Mouse (Mus musculus) neural tube, embryonic 14.5 days (tissue): ENCODE measurements around the gene Abhd17a. TPM values are rescaled to one million over a fixed set of nuclear protein-coding genes. Genes with fewer than 3 reads are reported as not detected.

Experiments used
- ATAC-seq: fragments of 200-750 bp; cut with Nextera tagmentation; 2 replicates; pipeline ENCODE4 v1.8.0; 2017; ENCODE audit warnings: low read depth, mild to moderate bottlenecking, moderate TSS enrichment, moderate library complexity
- H3K27ac ChIP-seq: fragments of 300-500 bp; sonication (generic); 2 replicates; pipeline ENCODE4 v1.5.1; 2014; ENCODE audit warnings: low read depth, mild to moderate bottlenecking, control low read depth, low read length, moderate library complexity, mixed read lengths
- H3K27me3 ChIP-seq: fragments of 300-500 bp; sonication (generic); 2 replicates; pipeline ENCODE4 v1.6.1; 2014; ENCODE audit warnings: low read length; ENCODE audit not compliant: control insufficient read depth, insufficient read depth
- H3K36me3 ChIP-seq: fragments of 300-500 bp; sonication (generic); 2 replicates; pipeline ENCODE4 v1.6.1; 2014; ENCODE audit warnings: low read length, mixed read lengths; ENCODE audit not compliant: control insufficient read depth, insufficient read depth
- H3K4me1 ChIP-seq: fragments of 300-500 bp; sonication (generic); 2 replicates; pipeline ENCODE4 v1.6.1; 2014; ENCODE audit warnings: low read length; ENCODE audit not compliant: control insufficient read depth, insufficient read depth
- H3K4me2 ChIP-seq: fragments of 300-500 bp; sonication (generic); 2 replicates; pipeline ENCODE4 v1.6.1; 2014; ENCODE audit warnings: mild to moderate bottlenecking, low read depth, low read length, control low read depth
- H3K4me3 ChIP-seq: fragments of 300-500 bp; sonication (generic); 2 replicates; pipeline ENCODE4 v1.5.1; 2014; ENCODE audit warnings: low read depth, low read length, control low read depth, mixed read lengths
- H3K9ac ChIP-seq: fragments of 300-500 bp; sonication (generic); replicated peaks from 2 replicates; pipeline ENCODE4 v1.6.1; 2014; ENCODE audit warnings: low read depth, mild to moderate bottlenecking, control low read depth, low read length, mixed read lengths
- H3K9me3 ChIP-seq: fragments of 300-500 bp; sonication (generic); 2 replicates; pipeline ENCODE4 v1.6.1; 2016; ENCODE audit warnings: low read length; ENCODE audit not compliant: control insufficient read depth
- WGBS: fragments of 180-500 bp; shearing (Covaris S2); extraction: QIAGEN DNeasy Blood & Tissue Kit; methylation state at CpG from one replicate; pipeline ENCODE4 v1.1.7; 2014; 5-methylcytosine and 5-hydroxymethylcytosine counted together
- polyA plus RNA-seq: library from polyadenylated mRNA; unstranded; fragments of >200 nt; fragmentation: Nextera tagmentation; extraction: Ambion mirVana; gene quantifications from 2 replicates; pipeline ENCODE4 v1.2.1, GENCODE M21; 2014

Gene Abhd17a
- polyA plus RNA-seq, 1 experiment from 2014 or later = 155 TPM

GRCm38 (mm10) chr10:80621690-80621939, 31.5 kb upstream of the Abhd17a start:
- H3K9me3 ChIP-seq = no peaks in the 10 kb centered on the region
- peak overlapping the region; percentile 70 for H3K4me2 ChIP-seq
- H3K27ac ChIP-seq = peak overlapping the region; percentile 95
- no peaks in the 10 kb centered on the region for H3K27me3 ChIP-seq
- no peaks in the 10 kb centered on the region for H3K36me3 ChIP-seq
- 2% methylated on average over 9 of the region's 9 CpGs for WGBS
- no peak for ATAC-seq
- H3K4me1 ChIP-seq = peaks cover 29% of the 10 kb centered on the region
- H3K9ac ChIP-seq = peak overlapping the region; percentile 57
- H3K4me3 ChIP-seq = peak overlapping the region; percentile 80

GRCm38 (mm10) chr10:80620796-80621689, 30.9 kb upstream of the Abhd17a start:
- Histone ChIP-seq H3K27me3 (no peaks in the 10 kb centered on the region), H3K9me3 (no peaks in the 10 kb centered on the region), H3K27ac (peak overlapping the region; percentile 95), H3K9ac (peak overlapping the region; percentile 57), H3K4me3 (peak overlapping the region; percentile 80), H3K4me1 (peaks cover 29% of the 10 kb centered on the region), H3K4me2 (peak overlapping the region; percentile 70), H3K36me3 (peaks cover under 1% of the 10 kb centered on the region; the same call in 1 of the 2 replicates)
- WGBS = 51% methylated on average over 16 of the region's 16 CpGs
- no peak for ATAC-seq

DNA sequence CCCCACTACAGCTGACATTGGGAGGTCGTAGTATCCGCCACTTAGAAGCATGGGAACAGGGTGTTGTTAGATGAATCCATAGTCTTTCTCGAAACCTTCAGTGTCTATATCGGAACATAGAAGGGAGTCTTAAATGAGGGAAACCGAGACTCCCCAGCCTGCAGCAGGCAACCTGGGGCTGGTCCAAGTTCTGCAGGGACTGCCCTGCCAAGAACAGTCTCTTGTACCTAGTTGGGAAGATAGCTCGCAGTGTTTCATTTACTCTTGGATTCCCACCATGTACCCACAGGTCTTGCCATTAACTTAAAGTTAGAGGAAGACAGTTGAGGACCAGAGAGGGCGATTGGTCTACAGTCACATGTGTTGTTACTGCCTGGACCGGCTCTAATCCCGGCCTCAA, 30.2 kb upstream of the Abhd17a start:
- Histone ChIP-seq H3K36me3 (peaks cover 7% of the 10 kb centered on the region; the same call in 1 of the 2 replicates), H3K9ac (no peak overlapping the region), H3K4me3 (no peak overlapping the region), H3K9me3 (no peaks in the 10 kb centered on the region), H3K27me3 (no peaks in the 10 kb centered on the region), H3K27ac (no peak overlapping the region), H3K4me2 (no peak overlapping the region), H3K4me1 (peaks cover 29% of the 10 kb centered on the region)
- 84% methylated on average over 9 of the region's 9 CpGs for whole genome bisulfite sequencing
- no peak for ATAC-seq

GRCm38 (mm10) chr10:80619465-80620244, 29.5 kb upstream of the Abhd17a start:
- no peak overlapping the region for H3K9ac ChIP-seq
- no peak overlapping the region for H3K4me3 ChIP-seq
- no peaks in the 10 kb centered on the region for H3K27me3 ChIP-seq
- H3K36me3 ChIP-seq = peaks cover 14% of the 10 kb centered on the region
- no peak overlapping the region for H3K27ac ChIP-seq
- peaks cover 23% of the 10 kb centered on the region for H3K4me1 ChIP-seq
- no peak overlapping the region for H3K4me2 ChIP-seq
- H3K9me3 ChIP-seq = no peaks in the 10 kb centered on the region
- no peak for ATAC-seq
- 37% methylated on average over 8 of the region's 8 CpGs for WGBS

GRCm38 (mm10) chr10:80618181-80618580, 28.0 kb upstream of the Abhd17a start:
- no peak for ATAC-seq
- Histone ChIP-seq H3K4me2 (no peak overlapping the region), H3K9ac (no peak overlapping the region), H3K4me3 (no peak overlapping the region), H3K9me3 (no peaks in the 10 kb centered on the region), H3K4me1 (peaks cover 8% of the 10 kb centered on the region), H3K27ac (no peak overlapping the region), H3K27me3 (no peaks in the 10 kb centered on the region), H3K36me3 (peaks cover 15% of the 10 kb centered on the region)
- WGBS = 81% methylated on average over 9 of the region's 9 CpGs

DNA sequence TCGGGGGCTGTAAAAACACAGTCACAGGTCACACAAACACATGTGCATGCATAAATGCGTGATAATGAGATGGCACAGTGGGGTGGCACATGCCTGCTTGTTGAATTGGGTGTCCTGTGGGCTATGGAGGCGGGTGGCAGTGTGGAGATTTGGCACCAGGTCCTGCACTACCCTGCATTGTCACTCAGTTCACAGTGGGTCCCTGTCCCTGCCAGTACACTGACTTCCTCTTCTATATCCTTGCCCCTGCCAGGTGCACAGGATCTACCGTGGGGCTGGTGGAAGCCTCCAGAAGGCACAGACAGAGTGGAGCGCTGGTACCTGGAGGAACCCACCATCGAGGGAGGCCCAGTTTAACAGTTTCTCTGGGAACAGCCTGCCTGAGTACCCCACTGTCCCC, 24.2 kb upstream of the Abhd17a start:
- H3K9ac ChIP-seq = no peak overlapping the region
- H3K4me1 ChIP-seq = no peaks in the 10 kb centered on the region
- no peak overlapping the region for H3K4me3 ChIP-seq
- 89% methylated on average over 6 of the region's 6 CpGs for WGBS
- H3K27ac ChIP-seq = no peak overlapping the region
- no peaks in the 10 kb centered on the region for H3K9me3 ChIP-seq
- H3K4me2 ChIP-seq = no peak overlapping the region
- no peak for ATAC-seq
- H3K27me3 ChIP-seq = no peaks in the 10 kb centered on the region
- H3K36me3 ChIP-seq = peaks cover 25% of the 10 kb centered on the region

GRCm38 (mm10) chr10:80613821-80614220, 23.7 kb upstream of the Abhd17a start:
- no peaks in the 10 kb centered on the region for H3K9me3 ChIP-seq
- ATAC-seq = no peak
- H3K4me2 ChIP-seq = no peak overlapping the region
- no peak overlapping the region for H3K9ac ChIP-seq
- no peak overlapping the region for H3K4me3 ChIP-seq
- peaks cover 30% of the 10 kb centered on the region for H3K36me3 ChIP-seq
- no peaks in the 10 kb centered on the region for H3K27me3 ChIP-seq
- no peaks in the 10 kb centered on the region for H3K4me1 ChIP-seq
- H3K27ac ChIP-seq = no peak overlapping the region
- WGBS = 85% methylated on average over 3 of the region's 3 CpGs

GRCm38 (mm10) chr10:80611905-80612304, 21.8 kb upstream of the Abhd17a start:
- Histone ChIP-seq H3K4me2 (no peak overlapping the region), H3K9ac (no peak overlapping the region), H3K9me3 (no peaks in the 10 kb centered on the region), H3K27ac (no peak overlapping the region), H3K36me3 (peaks cover 43% of the 10 kb centered on the region), H3K4me1 (no peaks in the 10 kb centered on the region), H3K4me3 (no peak overlapping the region), H3K27me3 (no peaks in the 10 kb centered on the region)
- ATAC-seq = no peak
- WGBS = 93% methylated on average over 3 of the region's 3 CpGs

DNA sequence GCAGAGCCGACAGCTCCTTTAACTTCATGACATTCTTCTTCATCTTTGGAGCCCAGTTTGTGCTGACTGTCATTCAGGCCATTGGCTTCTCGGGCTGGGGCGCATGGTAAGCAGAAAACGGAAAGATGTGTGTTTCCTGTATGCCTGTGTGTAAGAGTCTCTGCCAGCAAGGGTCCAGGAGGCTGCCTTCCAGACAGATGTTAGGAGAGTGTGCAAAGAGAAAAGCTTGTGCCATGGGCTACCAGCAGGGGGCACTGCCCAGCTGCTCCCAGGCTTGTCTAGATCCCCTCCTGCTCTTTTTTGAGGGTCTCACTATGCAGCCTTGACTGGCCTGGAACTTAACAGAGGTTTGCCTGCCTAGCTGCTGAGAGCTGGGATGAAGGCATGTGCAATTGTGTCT, 20.9 kb upstream of the Abhd17a start:
- ATAC-seq = no peak
- H3K27me3 ChIP-seq = no peaks in the 10 kb centered on the region
- no peaks in the 10 kb centered on the region for H3K9me3 ChIP-seq
- no peak overlapping the region for H3K9ac ChIP-seq
- H3K27ac ChIP-seq = no peak overlapping the region
- WGBS = 72% methylated on average over 4 of the region's 4 CpGs
- no peaks in the 10 kb centered on the region for H3K4me1 ChIP-seq
- no peak overlapping the region for H3K4me3 ChIP-seq
- peaks cover 43% of the 10 kb centered on the region for H3K36me3 ChIP-seq
- no peak overlapping the region for H3K4me2 ChIP-seq
